Mouse (Mus musculus) urinary bladder, postnatal 25 days (tissue): ENCODE results near the gene Hnf1a.
A peak's percentile ranks its signal among the peaks of the same experiment; 100 is the strongest.

Source experiments
- DNase-seq: peaks from one replicate; pipeline ENCODE4 v3.0.0; 2022; ENCODE audit warnings: low spot score

Gene Hnf1a

GRCm38 (mm10) chr5:114970824-114971227 lies at the start of gene Hnf1a:
Gene Hnf1a (minus strand): TSS chr5:114971094.
- no peak for DNase-seq

GRCm38 (mm10) chr5:115018813-115019212 lies 47.9 kb upstream of the Hnf1a start:
- DNase-seq: no peak

- no peak for DNase-seq
These were observed 47.4 kb upstream of the Hnf1a start for GRCm38 (mm10) chr5:115018270-115018669.

GRCm38 (mm10) chr5:115015121-115015520 lies 44.2 kb upstream of the Hnf1a start:
- no peak for DNase-seq

- no peak for DNase-seq
These were observed 43.7 kb upstream of the Hnf1a start for GRCm38 (mm10) chr5:115014570-115014969.

- no peak for DNase-seq
These were observed 42.5 kb upstream of the Hnf1a start for GRCm38 (mm10) chr5:115013436-115013835.

GRCm38 (mm10) chr5:115011519-115012261 lies 40.8 kb upstream of the Hnf1a start:
- DNase-seq: peak; percentile 51

- no peak for DNase-seq
These were observed 40.3 kb upstream of the Hnf1a start for GRCm38 (mm10) chr5:115011217-115011518.

GRCm38 (mm10) chr5:115010577-115011216 lies 39.8 kb upstream of the Hnf1a start, which contains the start of gene Sppl3:
Gene Sppl3 (plus strand): TSS chr5:115011137.
- DNase-seq: peak; percentile 96

- no peak for DNase-seq
These were observed 39.1 kb upstream of the Hnf1a start for GRCm38 (mm10) chr5:115009961-115010360.

GRCm38 (mm10) chr5:115009143-115009542 lies 38.2 kb upstream of the Hnf1a start:
- DNase-seq: no peak

GRCm38 (mm10) chr5:115008307-115008706 lies 37.4 kb upstream of the Hnf1a start:
- no peak for DNase-seq

GRCm38 (mm10) chr5:115007768-115008167 lies 36.9 kb upstream of the Hnf1a start:
- DNase-seq: no peak

GRCm38 (mm10) chr5:115003224-115003873 lies 32.5 kb upstream of the Hnf1a start:
- DNase-seq: no peak

GRCm38 (mm10) chr5:115002781-115003180 lies 31.9 kb upstream of the Hnf1a start:
- no peak for DNase-seq

- peak; percentile 24 for DNase-seq
These were observed 30.6 kb upstream of the Hnf1a start for GRCm38 (mm10) chr5:115001464-115001863.

- peak; percentile 45 for DNase-seq
These were observed 29.6 kb upstream of the Hnf1a start for GRCm38 (mm10) chr5:115000503-115000902.

- no peak for DNase-seq
These were observed 26.4 kb upstream of the Hnf1a start for GRCm38 (mm10) chr5:114997327-114997726.

- no peak for DNase-seq
These were observed 25.6 kb upstream of the Hnf1a start for GRCm38 (mm10) chr5:114996447-114996846.

- no peak for DNase-seq
These were observed 14.2 kb upstream of the Hnf1a start for GRCm38 (mm10) chr5:114985074-114985473.

- no peak for DNase-seq
These were observed 11.1 kb upstream of the Hnf1a start for GRCm38 (mm10) chr5:114982001-114982400.

- DNase-seq: no peak
These were observed 9.3 kb upstream of the Hnf1a start for GRCm38 (mm10) chr5:114980122-114980748.
